Mouse (Mus musculus) hindlimb bud, embryonic 11.5 days (tissue): ENCODE data around the gene Alox12.

Experiments used
- DNase-seq: peaks from one replicate; pipeline ENCODE4 v3.0.0-alpha.2; 2012; ENCODE audit warnings: low read depth, low spot score; ENCODE audit errors: extremely low spot score

Gene Alox12

DNA sequence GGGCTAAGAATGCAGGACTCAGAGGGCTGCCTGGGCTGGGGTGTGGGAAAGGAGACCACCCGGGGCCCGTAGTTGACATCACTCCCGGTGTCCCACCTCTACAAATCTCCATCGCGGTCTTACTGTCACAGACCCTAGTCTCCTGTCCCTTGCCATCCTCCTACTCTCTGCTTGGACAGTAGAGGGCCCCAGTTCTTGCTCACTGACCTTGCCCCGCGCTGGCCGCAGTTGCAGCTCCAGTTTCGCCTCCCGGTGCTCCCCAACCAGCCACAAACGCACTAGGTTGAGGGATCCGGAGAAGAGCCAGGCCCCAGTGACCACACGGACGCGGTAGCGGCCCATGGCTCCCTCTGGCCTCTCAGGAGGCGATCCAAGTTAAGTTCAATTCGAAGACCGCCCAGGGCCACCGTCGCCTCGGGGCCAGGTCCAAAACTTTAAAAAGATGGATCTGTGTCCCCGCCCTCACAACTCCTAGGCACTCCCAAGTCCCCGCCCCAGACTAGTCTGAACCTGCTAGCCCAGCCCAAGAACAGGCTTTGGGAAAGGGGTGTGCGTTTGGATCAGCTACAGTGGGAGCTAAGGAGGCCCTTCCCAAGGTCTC, at the start of gene Alox12:
Alox12 (minus strand) TSS at position 423 of the 601 bp plus-strand sequence.
- DNase-seq: no peak

DNA sequence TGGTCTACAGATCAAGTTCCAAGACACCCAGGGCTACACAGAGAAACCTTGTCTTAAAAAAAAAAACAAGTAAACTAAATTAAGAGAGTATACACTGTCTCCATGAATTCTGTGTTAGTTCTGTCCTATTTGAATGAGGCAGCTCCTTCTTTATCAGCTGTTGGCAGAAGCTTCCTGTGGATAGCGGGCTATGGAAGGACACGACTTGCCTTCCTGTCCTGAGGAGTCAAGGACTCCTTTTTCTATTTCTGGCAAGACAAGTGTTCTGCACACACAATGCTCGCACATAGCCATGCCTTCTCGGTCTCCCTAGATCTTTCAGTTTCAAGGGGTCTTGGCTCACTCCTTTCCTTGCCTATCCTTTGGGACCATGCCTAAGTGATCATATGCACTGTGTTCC, 47.1 kb upstream of the Alox12 start:
- no peak for DNase-seq

DNA sequence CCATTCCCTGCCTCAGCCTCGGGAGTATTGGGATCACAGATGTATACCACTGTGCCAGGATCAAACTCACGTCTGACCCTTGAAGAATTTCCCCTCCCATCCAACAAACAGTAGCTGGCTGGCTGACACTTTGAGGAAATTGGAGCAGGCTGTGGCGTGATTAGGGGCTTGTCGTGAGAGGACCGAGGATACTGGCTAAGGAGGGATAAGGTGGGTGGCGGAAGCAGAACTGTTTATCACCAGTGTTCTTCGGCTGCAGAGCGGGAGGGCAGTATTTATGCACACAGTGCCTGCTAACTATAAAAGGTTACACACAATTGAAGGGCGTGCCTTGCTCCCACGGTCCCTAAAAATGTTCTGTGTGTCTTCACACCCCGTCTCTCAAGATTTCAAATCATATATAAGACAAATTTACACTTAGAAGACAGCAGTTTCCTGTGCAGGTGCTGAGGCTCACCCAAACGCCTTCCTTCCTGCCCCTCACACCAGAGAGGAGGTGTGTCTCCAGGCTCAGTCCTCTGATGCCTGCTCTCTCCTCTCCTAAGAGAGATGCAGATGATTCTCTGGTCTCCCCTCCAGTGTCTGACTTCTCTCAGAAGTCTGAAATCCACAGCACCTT, 42.8 kb upstream of the Alox12 start:
- DNase-seq: no peak

DNA sequence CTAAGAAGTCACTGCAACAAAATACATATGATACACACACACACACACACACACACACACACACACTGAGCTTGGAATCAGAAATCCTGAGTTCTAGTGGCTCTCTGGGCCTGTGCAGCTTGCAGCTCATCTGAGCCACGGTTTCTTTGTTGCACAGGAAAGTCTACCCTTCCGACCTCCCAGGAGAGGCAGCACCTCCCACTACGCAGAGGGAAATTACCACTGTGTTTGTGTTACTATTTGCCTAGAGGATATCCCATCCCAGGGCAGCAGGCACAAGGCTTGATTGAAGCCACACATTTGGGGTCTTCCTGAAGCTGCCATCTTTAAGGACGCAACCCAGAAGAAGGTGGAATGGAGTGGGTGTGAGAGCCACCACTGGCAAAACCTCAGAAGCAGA, 42.3 kb upstream of the Alox12 start:
- DNase-seq: no peak

DNA sequence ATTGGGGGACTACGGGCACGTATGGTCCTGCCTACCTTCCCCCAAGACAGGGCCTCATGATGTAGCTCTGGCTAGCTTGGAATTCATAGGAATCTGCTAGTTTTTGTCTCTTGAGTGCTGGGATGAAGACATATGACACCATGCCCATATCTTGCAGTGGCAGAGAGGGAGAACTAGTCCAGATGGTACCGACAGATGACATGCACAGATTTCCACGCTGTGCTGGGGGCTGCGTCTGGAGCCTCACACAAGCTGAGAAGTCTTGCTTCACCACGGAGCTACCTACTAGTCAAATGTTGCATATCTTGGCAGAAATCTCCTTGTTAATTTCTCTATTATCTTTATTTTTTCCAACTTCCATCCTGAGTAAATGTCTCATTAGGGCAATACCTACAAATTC, 38.7 kb upstream of the Alox12 start:
- no peak for DNase-seq

DNA sequence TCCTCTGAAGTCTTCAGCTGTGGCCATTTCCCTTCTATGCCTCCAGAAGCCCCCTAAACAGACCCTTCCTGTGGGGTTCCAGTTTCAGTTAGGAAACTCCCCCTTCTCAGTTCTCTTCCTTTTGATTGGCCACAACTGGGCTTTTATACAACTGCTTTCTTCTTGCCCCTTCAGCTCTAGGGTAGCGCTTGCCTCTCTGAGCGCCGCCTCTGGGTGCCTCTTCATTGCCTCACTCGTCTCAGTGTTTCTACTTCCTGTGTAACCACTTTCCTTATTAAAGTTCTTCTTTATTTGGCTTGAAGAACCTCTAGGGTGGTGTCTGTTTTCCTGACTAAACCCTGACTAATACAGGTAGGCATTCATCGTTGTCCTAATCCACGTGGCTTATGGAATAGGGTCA, 36.1 kb upstream of the Alox12 start:
- no peak for DNase-seq

DNA sequence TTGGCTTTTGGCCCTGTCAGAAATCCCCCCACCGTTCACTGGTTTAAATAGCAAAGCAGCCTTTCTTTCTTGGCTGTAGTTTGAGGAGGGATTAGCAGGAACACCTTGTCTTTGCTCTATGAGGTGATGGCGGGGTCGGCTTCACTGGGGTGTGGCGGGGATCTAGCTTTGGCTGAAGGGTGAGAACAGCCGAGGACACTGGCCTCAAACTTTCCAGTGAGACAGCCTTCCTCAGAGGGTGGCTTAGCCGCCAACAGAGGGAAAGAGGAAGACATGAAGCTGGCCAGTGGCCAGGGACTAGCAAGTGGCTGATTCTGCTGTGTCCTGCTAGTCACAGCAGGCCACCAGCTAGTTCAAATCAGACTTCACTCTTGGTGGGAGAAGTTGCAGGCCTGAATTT, 34.1 kb upstream of the Alox12 start:
- DNase-seq: no peak

DNA sequence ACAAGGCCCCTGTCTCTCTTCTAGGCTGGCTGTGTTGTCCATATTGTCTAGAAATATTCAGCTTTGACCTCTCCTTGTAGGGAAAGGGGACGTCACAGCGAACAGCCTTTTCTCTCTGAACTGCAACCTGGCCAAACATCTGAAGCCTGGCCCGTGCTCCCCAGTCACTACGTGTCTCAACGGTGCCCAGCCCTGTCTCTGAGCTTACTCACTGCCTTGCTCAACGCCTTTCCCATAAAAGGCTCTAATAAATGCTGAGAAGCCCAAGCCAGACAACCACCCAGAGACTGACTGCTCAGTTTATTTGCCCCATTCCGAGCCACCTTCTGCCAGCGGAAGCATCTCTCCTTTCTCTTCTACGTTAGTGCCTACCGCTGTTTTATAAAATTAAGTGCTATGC, 32.9 kb upstream of the Alox12 start:
- no peak for DNase-seq

DNA sequence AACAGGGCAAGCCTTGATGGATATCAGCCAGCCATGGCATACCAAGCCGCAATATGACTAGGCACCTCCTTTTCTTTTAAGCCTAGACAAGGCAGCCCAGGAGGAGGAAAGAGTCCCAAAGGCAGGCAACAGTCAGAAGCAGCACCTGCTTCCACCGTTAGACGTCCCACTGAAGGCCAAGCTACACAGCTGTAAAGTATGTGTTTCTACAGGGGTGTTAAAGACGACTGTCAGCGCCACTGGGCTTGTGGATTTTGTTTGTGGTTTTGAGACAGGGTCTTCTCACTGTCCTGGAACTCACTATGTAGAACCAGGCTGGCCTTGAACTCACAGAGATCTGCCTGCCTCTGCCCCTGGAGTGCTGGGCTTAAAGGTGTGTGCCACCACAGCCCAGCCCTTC, 30.5 kb upstream of the Alox12 start:
- DNase-seq: no peak

DNA sequence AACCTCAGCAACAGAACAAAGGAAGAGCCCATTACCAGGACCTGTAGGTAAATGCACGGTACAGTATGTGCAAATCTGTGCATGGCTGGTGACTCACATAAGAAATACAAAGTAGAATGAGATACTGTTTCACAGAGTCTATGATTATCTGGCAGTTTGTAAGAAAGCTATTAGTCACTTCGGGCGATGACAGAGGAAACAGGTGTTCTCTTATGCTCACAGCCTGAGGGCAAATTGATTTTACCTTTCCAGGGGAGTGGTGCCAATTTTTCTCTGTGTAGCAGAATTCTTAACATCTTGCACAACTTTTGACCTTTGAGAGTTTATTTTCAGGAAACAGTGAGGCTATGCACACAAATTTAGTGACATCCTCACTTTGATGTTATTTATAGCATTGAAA, 29.6 kb upstream of the Alox12 start:
- no peak for DNase-seq

DNA sequence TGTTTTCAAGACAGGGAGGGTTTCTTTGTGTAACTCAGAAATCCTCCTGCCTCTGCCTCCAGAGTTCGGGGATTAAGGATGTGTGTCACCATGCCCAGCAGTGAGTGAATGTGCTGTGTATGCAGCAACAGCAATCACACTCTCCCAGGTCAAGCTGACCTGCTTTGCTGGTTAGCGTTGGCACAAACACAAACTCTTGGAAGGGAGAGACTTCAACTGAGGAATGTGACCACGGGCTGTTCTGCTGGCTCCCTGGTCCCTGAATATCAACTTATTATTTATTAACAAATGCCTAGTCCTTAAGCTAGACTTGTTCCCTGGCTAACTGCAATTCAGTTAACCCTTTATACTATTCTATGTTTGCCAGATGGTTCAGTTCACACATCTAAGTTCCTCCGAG, 28.5 kb upstream of the Alox12 start:
- no peak for DNase-seq

DNA sequence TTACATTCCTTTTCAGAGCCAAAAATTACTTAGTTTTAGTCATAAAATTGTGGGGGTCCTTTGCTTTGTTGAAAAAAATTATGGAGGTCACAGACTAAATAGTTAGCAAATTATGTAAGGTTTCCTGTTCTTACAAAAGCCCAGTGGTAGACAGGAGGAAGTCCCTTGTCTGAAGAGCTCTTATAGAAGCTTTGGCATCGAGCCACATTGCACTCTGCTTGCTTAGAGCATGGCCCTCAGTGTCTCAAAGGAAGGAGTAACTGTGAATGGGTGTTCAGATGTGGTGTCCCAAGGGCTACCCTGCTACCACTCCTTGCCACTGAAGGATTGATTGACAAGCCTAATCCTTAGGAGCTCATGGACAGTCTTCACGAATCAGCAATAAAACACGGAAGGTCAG, 25.3 kb upstream of the Alox12 start:
- no peak for DNase-seq

DNA sequence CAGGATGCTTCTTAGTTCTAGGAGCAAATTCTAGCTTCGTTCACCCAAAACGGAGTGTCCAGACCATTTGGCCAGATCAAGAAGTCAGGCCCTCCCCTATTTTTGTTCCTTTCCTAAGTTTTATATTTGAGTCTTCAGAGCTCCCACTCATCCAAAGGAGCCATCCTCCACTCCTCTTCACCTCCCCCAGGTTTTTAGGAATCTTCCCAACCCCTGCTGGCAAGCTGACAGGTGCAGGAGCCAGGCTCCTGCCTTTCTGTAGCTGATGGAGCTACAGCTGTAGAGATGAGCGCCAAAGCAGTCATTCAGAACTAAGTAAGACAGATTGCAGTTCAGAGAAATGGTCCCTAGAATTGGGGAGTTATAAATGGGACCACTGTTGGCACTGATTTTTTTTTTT, 23.8 kb upstream of the Alox12 start:
- no peak for DNase-seq

DNA sequence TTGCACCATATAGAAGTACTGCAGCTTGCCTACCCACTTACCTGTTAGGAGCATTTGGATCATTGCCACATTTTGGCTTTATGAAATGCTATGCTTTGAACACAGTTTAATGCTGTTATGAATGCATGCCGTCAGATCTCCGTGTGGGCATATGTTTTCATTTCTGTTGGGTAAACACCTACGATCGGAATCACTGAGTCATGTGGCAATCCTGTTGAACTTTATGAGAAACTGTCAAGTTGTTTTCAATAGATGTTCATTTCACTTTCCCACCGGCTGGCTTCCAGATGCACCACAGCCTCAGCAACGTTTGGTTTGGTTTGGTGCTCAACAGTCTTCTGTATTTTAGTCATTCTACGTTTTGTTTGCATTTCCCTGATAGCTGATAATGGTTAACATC, 16.5 kb upstream of the Alox12 start:
- DNase-seq: no peak

DNA sequence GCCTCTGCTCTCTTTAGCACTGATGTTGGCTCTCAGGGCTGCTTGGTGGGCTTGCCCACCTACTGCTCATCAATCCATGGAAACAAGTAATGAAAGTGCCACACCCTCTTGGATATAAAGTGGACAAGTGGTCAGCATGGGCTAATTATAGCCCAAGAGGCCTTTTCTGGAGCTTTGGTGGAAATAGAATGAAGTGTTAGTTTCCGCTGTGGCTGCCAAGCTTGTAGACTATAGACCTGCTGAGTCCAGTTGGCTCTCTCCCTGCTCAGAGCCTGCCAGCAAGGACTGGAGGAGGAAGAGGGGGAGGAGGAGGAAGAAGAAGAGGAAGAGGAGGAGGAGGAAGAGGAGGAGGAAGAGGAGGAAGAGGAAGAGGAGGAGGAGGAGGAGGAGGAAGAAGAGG, 11.3 kb upstream of the Alox12 start:
- DNase-seq: no peak

DNA sequence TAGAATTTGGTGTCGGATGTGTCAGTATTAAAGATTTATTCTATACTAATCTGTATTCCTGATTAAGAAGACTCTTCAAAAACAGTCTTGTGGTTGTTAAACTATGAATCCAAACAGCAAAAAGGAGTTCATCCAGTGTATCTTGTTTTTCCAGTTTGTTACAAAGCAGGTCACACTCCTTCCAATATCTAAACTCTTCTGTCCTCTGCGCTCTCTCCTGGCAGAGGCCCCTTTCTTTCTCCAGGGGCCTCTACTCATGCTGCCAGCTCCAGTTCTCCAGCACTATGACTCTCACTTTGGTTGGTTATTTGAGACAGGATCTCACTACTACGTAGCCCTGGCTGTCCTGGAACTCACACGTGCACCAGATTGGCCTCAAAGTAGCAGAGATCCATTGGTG, 10.7 kb upstream of the Alox12 start:
- no peak for DNase-seq

DNA sequence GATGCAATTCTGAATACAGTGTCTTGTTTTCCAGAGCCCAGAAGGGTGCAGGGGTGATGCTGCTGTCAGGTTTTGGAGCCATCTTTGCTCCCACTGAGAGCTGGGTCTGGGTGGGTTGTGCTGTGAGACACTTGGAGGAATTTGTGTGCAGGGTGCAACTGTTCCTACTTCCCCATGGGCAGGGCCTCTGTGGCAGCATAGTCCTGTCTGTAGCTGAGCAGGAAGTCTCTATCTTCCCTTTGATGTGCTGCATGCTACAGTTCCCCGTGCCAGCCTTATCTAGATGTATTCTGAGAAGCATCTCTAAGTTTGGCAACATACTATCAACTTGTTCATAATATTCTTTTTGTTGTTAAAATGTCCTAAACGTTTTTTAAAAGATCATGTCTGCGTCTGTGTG, 10.1 kb upstream of the Alox12 start:
- no peak for DNase-seq

DNA sequence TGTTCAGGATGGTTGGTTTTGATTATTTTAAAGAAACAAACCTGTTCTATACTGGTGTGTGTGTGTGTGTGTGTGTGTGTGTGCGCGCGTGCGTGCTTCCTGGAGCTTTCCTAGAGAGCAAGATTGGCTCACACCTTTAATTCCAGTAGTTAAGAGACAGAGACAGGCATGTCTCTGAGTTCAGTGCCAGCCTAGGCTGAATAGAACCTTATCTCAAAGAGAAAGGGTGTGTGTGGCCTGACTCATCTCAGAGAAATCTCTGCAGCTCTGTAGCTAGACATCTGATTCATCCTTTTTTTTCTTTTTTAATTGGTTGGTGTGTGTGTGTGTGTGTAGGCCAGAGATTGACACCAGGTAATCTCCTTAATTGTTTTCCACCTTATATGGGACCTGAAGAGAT, 3.9 kb upstream of the Alox12 start:
- DNase-seq: no peak

DNA sequence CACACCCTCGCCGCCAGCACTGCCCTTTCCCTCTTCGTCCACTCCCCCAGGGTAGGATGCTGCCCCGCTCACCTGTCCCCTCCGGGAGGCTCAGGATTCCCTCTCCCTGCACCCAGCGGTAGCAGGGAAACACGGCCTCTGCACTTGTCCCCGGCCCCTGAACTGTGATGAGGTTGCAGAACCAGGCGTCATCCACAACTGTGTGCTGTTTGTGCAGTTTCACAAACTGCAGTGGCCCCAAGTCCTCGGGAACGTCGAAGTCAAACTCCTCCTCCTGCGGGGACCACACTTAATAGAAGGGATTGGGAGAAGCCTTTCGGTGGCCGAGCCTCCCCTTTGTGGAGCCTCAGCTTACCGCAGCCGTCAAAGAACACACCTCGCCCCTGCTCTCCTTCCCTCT, 816 bp downstream of the Alox12 start:
- no peak for DNase-seq

DNA sequence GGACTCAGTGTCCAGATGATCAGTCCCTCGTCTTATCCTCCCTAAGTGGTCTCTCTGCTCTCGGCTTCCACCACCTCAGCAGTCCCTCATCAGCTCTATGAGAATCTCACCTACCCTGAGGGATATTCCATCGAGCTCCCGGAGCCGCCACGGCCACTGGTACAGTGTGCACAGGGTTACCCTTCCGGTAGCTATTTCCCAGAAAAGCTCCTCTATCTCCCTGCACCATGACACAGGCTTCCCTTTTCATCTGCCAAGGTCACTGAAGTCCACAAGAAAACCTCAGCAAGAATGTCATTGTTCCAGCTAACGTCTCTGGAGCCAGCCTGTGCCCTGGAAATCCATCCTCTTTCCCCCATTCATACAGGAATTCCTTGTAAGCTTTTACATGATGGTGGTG, 3.3 kb downstream of the Alox12 start:
- no peak for DNase-seq

DNA sequence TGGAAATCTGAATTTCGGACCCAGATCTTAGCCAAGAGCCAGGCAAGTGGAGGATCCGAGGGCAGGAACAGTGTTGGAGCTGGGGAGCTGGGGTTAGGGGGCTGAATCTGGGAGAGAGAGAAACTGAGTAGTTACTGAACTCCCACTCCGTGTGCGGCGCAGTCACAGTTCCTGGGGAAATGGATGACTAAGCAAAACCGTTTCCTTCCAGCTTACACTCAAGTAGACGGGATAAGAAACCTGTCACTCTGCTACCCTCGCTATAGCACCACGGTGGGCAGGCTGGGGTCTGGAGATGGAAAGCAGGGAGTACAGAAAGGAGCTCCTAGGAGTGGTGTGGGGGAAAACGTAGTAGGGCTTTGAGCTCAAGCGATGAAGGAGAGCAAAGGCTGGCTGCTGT, 5.0 kb downstream of the Alox12 start:
- DNase-seq: no peak

DNA sequence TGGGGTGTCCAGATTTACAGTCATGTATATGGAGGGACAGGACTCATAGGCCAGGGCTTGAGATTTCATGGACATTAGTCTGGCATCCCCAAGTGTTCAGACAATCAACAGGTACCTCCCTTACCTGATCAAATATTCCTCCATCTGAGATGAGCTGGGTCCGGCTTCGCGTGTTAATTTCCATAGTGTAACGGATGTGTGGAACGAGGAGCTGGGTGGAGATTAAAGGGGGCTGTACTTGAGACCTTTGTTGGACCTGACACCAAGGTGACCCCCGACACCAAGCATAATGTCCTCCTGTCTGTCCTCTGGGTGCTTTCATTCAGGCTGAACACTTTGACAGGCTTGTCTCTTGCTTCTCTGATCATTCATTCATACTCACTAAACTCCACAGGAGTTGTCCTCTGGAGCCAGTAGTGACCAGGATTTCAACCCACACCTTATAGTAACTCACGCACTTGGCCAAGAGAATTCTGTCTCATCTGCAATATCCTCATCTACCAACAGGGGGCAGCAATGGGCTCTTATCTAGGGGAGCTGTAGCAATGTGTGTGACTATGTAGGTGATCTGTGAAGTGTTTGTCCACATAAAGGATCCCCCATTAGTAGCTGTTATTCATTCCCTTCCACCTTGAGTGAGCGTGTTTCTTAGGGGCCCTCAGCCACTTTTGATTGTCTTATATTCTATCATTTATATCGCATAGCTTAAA, 7.9 kb downstream of the Alox12 start:
- no peak for DNase-seq

DNA sequence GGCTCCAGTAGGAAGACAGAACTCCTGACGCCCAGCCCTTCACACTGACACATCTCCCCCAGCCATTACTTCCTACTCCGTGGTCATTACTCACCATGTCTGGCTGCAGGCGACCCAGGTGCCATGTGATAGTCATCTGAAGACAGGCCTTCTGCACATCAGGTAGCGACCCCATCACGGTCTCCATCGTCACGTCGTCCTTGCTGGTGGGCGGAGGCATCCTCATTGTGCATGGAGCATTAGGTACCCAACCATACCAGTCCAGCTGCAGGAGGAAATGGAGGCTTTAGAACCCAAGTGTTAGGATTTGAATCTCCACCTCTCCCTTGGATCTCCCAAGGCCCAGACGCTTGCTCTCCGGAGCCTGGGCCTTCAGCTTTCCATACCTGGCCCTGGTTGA, 12.6 kb downstream of the Alox12 start:
- DNase-seq: no peak
